Mouse (Mus musculus): Measurements from ENCODE around the gene Ap3s2. TPM values are rescaled to one million over a fixed set of nuclear protein-coding genes. Genes with fewer than 3 reads are reported as not detected.

The Ap3s2 gene
- polyA plus RNA-seq, 1 experiment from 2014 or later: 48.7 TPM

DNA sequence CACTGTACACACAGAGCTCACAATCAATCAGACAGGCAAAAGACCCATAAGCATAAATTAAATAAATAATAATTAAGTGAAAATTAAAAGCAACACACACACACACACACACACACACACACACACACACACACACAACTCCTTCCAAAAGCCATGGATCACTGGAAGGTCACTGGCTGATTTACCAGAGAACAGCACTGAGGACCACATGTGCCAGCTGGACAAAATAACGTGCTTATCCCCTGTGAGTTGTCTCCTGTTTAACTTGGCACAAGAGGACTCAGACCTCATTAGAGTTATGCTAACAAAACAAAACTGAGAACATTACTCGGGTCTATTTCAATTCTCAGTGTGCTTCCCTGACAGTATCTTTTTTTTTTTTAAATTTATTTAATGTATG, 13.1 kb downstream of the Ap3s2 start:
- WGBS: 74% methylated on average over 2 of the region's 2 CpGs
- no peak overlapping the region for H3K9ac ChIP-seq
- no peak for ATAC-seq (ENCODE audit: low FRiP score)
- H3K4me2 ChIP-seq (replicated peaks): no peak overlapping the region
- H3K9me3 ChIP-seq (replicated peaks): no peaks in the 10 kb centered on the region
- no peak overlapping the region for H3K27ac ChIP-seq
- H3K4me3 ChIP-seq: no peak overlapping the region
- no peaks in the 10 kb centered on the region for H3K4me1 ChIP-seq
- peaks cover 75% of the 10 kb centered on the region for H3K36me3 ChIP-seq
- no peaks in the 10 kb centered on the region for H3K27me3 ChIP-seq

GRCm38 (mm10) chr7:79906914-79907313, 13.5 kb downstream of the Ap3s2 start:
- H3K4me1 ChIP-seq: no peaks in the 10 kb centered on the region
- H3K4me2 ChIP-seq (replicated peaks): no peak overlapping the region
- H3K4me3 ChIP-seq: no peak overlapping the region
- no peak for ATAC-seq (ENCODE audit: low FRiP score)
- H3K27me3 ChIP-seq: no peaks in the 10 kb centered on the region
- WGBS: 93% methylated on average over 3 of the region's 3 CpGs
- H3K9me3 ChIP-seq (replicated peaks): no peaks in the 10 kb centered on the region
- peaks cover 78% of the 10 kb centered on the region for H3K36me3 ChIP-seq
- H3K9ac ChIP-seq: no peak overlapping the region
- no peak overlapping the region for H3K27ac ChIP-seq

GRCm38 (mm10) chr7:79905193-79905592, 15.3 kb downstream of the Ap3s2 start:
- no peak for ATAC-seq (ENCODE audit: low FRiP score)
- no peak overlapping the region for H3K9ac ChIP-seq

GRCm38 (mm10) chr7:79903160-79903792, 17.2 kb downstream of the Ap3s2 start:
- no peaks in the 10 kb centered on the region for H3K9me3 ChIP-seq (replicated peaks)
- H3K27me3 ChIP-seq: no peaks in the 10 kb centered on the region
- no peak overlapping the region for H3K4me2 ChIP-seq (replicated peaks)
- no peak for ATAC-seq (ENCODE audit: low FRiP score)
- H3K27ac ChIP-seq: no peak overlapping the region
- WGBS: 93% methylated on average over 8 of the region's 8 CpGs
- no peaks in the 10 kb centered on the region for H3K4me1 ChIP-seq
- no peak overlapping the region for H3K9ac ChIP-seq
- no peak overlapping the region for H3K4me3 ChIP-seq
- H3K36me3 ChIP-seq: peaks cover 80% of the 10 kb centered on the region

More at GRCm38 (mm10) chr7:79905193-79905592, 15.3 kb downstream of the Ap3s2 start:
- no peak overlapping the region for H3K4me2 ChIP-seq (replicated peaks)
- no peaks in the 10 kb centered on the region for H3K4me1 ChIP-seq
- no peak overlapping the region for H3K4me3 ChIP-seq
- H3K36me3 ChIP-seq: peaks cover 80% of the 10 kb centered on the region
- H3K27me3 ChIP-seq: no peaks in the 10 kb centered on the region
- H3K27ac ChIP-seq: no peak overlapping the region
- no peaks in the 10 kb centered on the region for H3K9me3 ChIP-seq (replicated peaks)
- WGBS: 94% methylated on average over 4 of the region's 4 CpGs

GRCm38 (mm10) chr7:79900753-79901152, 19.7 kb downstream of the Ap3s2 start:
- H3K36me3 ChIP-seq: peaks cover 79% of the 10 kb centered on the region
- H3K4me2 ChIP-seq (replicated peaks): no peak overlapping the region
- WGBS: 95% methylated on average over 6 of the region's 6 CpGs
- no peaks in the 10 kb centered on the region for H3K9me3 ChIP-seq (replicated peaks)
- no peak for ATAC-seq (ENCODE audit: low FRiP score)
- H3K27me3 ChIP-seq: no peaks in the 10 kb centered on the region
- H3K9ac ChIP-seq: no peak overlapping the region
- no peaks in the 10 kb centered on the region for H3K4me1 ChIP-seq
- H3K27ac ChIP-seq: no peak overlapping the region
- no peak overlapping the region for H3K4me3 ChIP-seq

DNA sequence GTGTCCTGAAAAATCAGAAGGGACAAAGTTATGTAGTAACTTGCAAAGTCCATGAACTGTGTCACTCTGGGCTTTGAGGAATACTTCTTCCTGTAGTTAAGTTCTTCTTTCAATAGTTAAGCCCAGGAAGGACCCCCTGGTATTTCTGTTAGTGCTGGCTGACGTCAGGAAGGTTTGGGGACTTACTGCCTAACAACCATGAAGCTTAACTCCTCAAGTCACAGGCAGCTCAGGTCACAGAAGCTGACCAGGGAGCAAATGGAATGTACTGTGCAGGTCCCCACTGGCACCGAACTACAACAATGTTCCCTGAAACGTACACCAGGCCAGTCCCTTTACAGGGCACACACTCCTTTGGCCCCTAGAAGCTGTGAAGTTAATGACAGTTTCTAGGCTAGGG, 25.2 kb downstream of the Ap3s2 start:
- no peaks in the 10 kb centered on the region for H3K9me3 ChIP-seq (replicated peaks)
- H3K27ac ChIP-seq: no peak overlapping the region
- H3K9ac ChIP-seq: no peak overlapping the region
- ATAC-seq (ENCODE audit: low FRiP score): no peak
- peaks cover 68% of the 10 kb centered on the region for H3K36me3 ChIP-seq
- H3K27me3 ChIP-seq: no peaks in the 10 kb centered on the region
- H3K4me2 ChIP-seq (replicated peaks): no peak overlapping the region
- no peaks in the 10 kb centered on the region for H3K4me1 ChIP-seq
- 86% methylated on average over 3 of the region's 3 CpGs for WGBS
- no peak overlapping the region for H3K4me3 ChIP-seq

- no peak for ATAC-seq (ENCODE audit: low FRiP score)
- no peak overlapping the region for H3K27ac ChIP-seq
- no peaks in the 10 kb centered on the region for H3K9me3 ChIP-seq (replicated peaks)
- H3K9ac ChIP-seq: no peak overlapping the region
- H3K4me2 ChIP-seq (replicated peaks): no peak overlapping the region
- H3K4me1 ChIP-seq: no peaks in the 10 kb centered on the region
- no peaks in the 10 kb centered on the region for H3K27me3 ChIP-seq
- H3K4me3 ChIP-seq: no peak overlapping the region
- 94% methylated on average over 1 of the region's 1 CpGs for WGBS
- H3K36me3 ChIP-seq: peaks cover 64% of the 10 kb centered on the region
These were observed 25.7 kb downstream of the Ap3s2 start for GRCm38 (mm10) chr7:79894790-79895189.

GRCm38 (mm10) chr7:79892576-79893428, 27.6 kb downstream of the Ap3s2 start:
- ATAC-seq (ENCODE audit: low FRiP score): no peak
- Histone ChIP-seq H3K27ac (no peak overlapping the region), H3K4me3 (no peak overlapping the region), H3K9ac (no peak overlapping the region), H3K9me3 (replicated peaks) (no peaks in the 10 kb centered on the region), H3K4me2 (replicated peaks) (no peak overlapping the region), H3K36me3 (peaks cover 52% of the 10 kb centered on the region), H3K4me1 (no peaks in the 10 kb centered on the region), H3K27me3 (no peaks in the 10 kb centered on the region)
- WGBS: 91% methylated on average over 6 of the region's 6 CpGs

DNA sequence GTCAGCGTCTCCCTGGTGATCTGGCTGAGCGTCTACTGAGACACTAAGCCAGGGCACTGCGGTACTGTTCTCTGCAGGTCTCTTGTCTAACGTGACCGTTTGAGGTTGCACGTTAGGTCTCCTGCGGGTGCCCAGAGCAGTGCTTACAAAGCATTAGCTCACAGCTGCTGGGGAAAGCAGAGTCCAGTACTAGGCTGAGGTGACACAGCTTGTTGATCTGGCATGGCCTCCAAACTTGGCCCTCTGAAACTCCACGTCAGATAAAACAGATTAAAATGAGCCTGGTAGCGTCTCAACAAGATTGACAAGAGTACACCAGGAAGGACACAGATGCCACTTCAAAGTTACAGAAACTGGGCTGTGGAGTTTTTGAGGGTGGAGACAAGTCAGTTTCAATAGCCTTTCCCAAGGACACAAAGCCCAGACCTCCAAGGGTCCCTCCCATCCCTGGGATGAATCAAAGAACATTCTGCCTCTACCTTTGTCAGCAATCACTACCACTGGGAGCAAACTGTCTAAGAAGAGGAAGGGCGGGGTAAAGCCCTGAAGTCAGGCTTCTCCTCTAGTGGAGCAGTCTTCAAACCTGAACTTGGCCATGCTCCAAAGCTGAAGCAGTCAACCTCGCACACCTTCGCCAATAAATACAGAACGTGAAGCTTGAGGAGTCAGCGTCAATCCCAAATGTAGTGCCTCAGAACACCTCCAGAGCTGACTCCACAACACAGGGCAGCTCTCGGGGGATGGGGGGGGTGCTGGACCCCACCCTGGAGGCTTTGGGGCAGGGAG, 29.8 kb downstream of the Ap3s2 start:
- no peak overlapping the region for H3K27ac ChIP-seq
- peaks cover 38% of the 10 kb centered on the region for H3K36me3 ChIP-seq
- H3K4me1 ChIP-seq: no peaks in the 10 kb centered on the region
- H3K4me3 ChIP-seq: no peak overlapping the region
- H3K27me3 ChIP-seq: no peaks in the 10 kb centered on the region
- H3K9ac ChIP-seq: no peak overlapping the region
- ATAC-seq (ENCODE audit: low FRiP score): no peak
- no peaks in the 10 kb centered on the region for H3K9me3 ChIP-seq (replicated peaks)
- no peak overlapping the region for H3K4me2 ChIP-seq (replicated peaks)
- 89% methylated on average over 15 of the region's 15 CpGs for WGBS

GRCm38 (mm10) chr7:79888603-79889002, 31.8 kb downstream of the Ap3s2 start:
- Histone ChIP-seq H3K4me2 (replicated peaks) (no peak overlapping the region), H3K9ac (no peak overlapping the region), H3K27ac (no peak overlapping the region), H3K27me3 (no peaks in the 10 kb centered on the region), H3K4me3 (no peak overlapping the region), H3K4me1 (no peaks in the 10 kb centered on the region), H3K9me3 (replicated peaks) (no peaks in the 10 kb centered on the region), H3K36me3 (peaks cover 38% of the 10 kb centered on the region)
- WGBS: 88% methylated on average over 9 of the region's 9 CpGs
- no peak for ATAC-seq (ENCODE audit: low FRiP score)

- peaks cover 44% of the 10 kb centered on the region for H3K36me3 ChIP-seq
- no peak overlapping the region for H3K4me3 ChIP-seq
- H3K27ac ChIP-seq: no peak overlapping the region
- no peaks in the 10 kb centered on the region for H3K9me3 ChIP-seq (replicated peaks)
- H3K4me2 ChIP-seq (replicated peaks): no peak overlapping the region
- 93% methylated on average over 7 of the region's 7 CpGs for WGBS
- no peaks in the 10 kb centered on the region for H3K4me1 ChIP-seq
- H3K27me3 ChIP-seq: no peaks in the 10 kb centered on the region
- no peak overlapping the region for H3K9ac ChIP-seq
- ATAC-seq (ENCODE audit: low FRiP score): no peak
These were observed 36.7 kb downstream of the Ap3s2 start for GRCm38 (mm10) chr7:79883613-79884334.

DNA sequence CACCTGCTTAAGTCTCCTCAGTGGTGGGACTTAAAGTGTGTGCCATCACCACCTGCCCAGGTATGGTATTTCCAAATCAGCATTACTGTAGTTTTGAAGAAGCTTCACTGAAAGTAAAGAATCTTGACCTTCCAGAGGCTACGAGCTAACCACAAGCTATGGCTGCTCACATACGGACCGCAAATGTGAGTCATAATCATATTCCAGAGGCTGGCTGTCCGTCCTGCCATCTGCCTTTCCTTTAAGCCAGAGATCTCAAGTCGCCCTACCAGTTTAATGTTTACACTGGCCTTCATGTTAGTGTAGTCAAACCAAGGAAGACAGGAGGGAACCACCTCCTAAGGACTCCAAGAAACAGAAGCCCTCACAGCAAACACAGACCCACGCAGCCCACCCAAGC, 38.5 kb downstream of the Ap3s2 start:
- no peak overlapping the region for H3K27ac ChIP-seq
- H3K4me3 ChIP-seq: no peak overlapping the region
- 92% methylated on average over 6 of the region's 6 CpGs for WGBS
- H3K4me2 ChIP-seq (replicated peaks): no peak overlapping the region
- no peak for ATAC-seq (ENCODE audit: low FRiP score)
- H3K4me1 ChIP-seq: no peaks in the 10 kb centered on the region
- H3K27me3 ChIP-seq: no peaks in the 10 kb centered on the region
- no peak overlapping the region for H3K9ac ChIP-seq
- H3K36me3 ChIP-seq: peaks cover 44% of the 10 kb centered on the region
- H3K9me3 ChIP-seq (replicated peaks): no peaks in the 10 kb centered on the region

All from hindbrain, embryonic 12.5 days (tissue).